Mouse (Mus musculus) spleen, postnatal 4 days (tissue): ENCODE data around the gene Chmp4b.
A peak's percentile ranks its signal among the peaks of the same experiment; 100 is the strongest.

Source experiments
- DNase-seq, 2 experiments: peaks; one replicate each; pipeline ENCODE4 v3.0.0; 2022; ENCODE audit warnings: low spot score in 2 of 2

The Chmp4b gene

DNA sequence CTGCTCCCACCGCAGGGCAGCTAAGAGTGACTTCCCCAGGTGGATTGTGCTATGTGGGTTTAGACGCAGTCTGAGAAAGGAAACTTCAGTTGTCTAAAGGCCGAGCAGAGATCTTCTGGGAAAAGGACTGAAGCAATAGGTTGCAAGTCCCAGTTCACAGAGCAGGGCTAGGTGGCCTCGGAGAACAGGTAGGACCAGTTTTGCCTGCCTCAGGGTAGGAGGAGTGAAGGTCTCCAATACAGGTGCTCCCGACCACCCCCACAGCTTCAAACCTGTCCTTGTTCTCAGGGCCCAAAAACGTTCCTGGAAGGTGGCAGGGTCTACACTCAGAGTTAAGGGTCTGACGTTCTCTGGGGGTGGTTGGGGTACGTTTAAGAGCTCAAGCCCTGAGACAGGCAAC lies at the start of gene Chmp4b:
Gene Chmp4b, plus strand, starts transcription at position 343 of the 400 bp plus-strand sequence.
- no peak for DNase-seq

- DNase-seq = no peak
These were observed 48.4 kb upstream of the Chmp4b start for GRCm38 (mm10) chr2:154603007-154603637.

DNA sequence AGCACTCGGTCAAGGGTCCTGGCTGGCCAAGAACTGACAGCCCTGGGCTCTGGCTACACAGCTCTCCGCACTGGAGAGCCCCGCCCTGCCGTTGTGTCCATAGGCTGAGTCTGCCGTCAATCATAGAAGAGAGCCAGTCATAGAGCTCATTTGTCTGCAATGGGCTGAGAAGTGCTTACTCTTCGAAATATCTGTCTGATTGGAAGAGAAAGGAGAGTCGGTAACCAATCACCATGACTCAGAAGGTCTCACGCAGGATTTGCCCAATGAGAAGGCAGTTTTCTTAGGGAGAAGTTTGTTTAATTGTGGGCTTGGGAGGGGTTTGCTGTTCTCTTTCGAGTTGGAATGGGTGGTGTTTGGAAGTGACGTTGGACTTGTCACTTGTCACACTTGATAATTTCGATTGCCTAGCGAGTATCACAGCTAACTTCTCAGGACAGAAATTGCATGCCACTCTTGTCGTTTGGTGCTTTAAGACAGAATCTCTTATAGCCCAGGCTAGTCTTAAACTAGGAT lies 47.8 kb upstream of the Chmp4b start, which contains the start of gene Pxmp4:
Gene Pxmp4, minus strand, starts transcription at position 71 of the 516 bp plus-strand sequence.
- DNase-seq = peak; percentile 99

GRCm38 (mm10) chr2:154604156-154604555 lies 47.3 kb upstream of the Chmp4b start:
- DNase-seq = no peak

- no peak for DNase-seq
These were observed 44.5 kb upstream of the Chmp4b start for GRCm38 (mm10) chr2:154606965-154607364.

GRCm38 (mm10) chr2:154609050-154609767 lies 42.3 kb upstream of the Chmp4b start:
- DNase-seq = no peak

GRCm38 (mm10) chr2:154613118-154614115 lies 38.1 kb upstream of the Chmp4b start, which contains the start of the genes Zfp341 and 4930519P11Rik:
Gene Zfp341, plus strand, starts transcription at chr2:154613297.
Gene 4930519P11Rik, minus strand, starts transcription at chr2:154613437.
- peak; percentile 89 to 96 for DNase-seq

DNA sequence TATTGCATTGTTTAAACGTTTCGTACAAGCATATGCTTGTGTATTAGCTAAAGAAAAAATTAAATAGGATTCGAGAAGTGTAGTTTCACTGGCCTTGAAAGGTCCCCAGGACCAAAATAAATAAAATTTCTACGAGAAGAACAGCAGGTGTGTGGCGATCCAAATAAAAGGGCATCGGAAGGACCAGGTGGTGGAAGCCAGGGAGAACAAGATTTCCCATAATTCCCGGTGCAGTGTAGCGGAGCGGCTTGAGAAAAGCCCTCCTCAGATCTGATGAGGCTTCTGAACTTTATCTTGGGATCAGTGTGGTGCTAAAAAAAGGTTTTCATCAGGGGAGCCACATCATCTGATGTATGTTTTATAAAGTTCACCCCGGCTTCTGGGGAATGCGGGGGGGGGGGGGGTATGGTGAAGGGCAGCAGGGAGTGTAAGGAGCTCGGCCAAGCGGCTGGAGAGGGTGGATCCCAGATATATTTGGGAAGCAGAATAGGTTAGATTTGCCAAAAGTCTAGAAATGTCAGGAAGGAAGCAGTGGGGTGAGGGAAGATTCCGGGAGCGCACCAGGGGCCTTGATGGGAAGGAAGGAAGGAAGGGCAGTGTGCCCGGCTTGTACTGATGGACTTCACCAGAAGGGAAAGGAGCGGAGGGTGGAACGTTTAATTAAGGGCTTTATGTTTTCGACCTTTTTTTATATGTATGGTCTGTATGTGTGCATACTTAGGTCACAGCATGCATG lies 36.5 kb upstream of the Chmp4b start:
- no peak for DNase-seq

GRCm38 (mm10) chr2:154615674-154616073 lies 35.8 kb upstream of the Chmp4b start:
- no peak for DNase-seq

GRCm38 (mm10) chr2:154617061-154617460 lies 34.4 kb upstream of the Chmp4b start:
- DNase-seq = no peak

- no peak for DNase-seq
These were observed 29.8 kb upstream of the Chmp4b start for GRCm38 (mm10) chr2:154621684-154622083.

GRCm38 (mm10) chr2:154624137-154624536 lies 27.4 kb upstream of the Chmp4b start:
- no peak for DNase-seq

GRCm38 (mm10) chr2:154630531-154630930 lies 21.0 kb upstream of the Chmp4b start:
- DNase-seq = no peak

- DNase-seq = peak; percentile 72 to 82
These were observed 19.2 kb upstream of the Chmp4b start for GRCm38 (mm10) chr2:154632203-154632780.

DNA sequence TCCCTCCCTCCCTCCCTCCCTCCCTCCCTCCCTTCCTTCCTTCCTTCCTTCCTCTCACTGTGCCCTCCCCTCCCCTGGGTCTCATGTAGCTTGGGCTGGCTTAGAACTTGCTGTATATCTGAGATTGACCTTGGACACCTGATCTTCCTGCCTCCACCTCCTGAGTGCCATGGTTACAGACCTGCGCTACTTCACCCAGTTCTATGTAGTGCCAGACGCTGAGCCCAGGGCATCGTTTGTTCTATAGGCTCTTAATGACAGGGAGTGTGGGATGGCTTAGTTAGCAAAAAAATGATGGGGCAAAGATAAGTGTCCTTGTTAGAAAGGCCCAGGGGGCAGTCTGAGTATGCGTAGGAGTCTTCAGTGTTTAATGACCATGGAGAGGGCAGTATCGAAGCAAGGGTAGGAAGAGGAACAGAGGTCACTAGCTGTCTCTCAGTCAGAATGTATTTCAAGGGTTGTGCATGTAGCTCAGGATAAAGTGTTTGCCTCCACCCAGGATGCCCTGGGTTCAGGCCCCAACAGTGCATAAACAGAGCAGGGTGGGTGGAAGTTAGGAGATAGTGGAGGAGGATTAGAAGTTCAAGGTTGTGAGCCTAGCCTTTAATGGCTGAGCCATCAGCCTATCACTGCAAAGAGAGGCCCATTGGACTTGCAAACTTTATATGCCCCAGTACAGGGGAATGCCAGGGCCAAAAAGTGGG lies 18.3 kb upstream of the Chmp4b start:
- DNase-seq = no peak

GRCm38 (mm10) chr2:154633876-154634644 lies 17.4 kb upstream of the Chmp4b start:
- DNase-seq = peak in 1 of 2 experiments; percentile 66

DNA sequence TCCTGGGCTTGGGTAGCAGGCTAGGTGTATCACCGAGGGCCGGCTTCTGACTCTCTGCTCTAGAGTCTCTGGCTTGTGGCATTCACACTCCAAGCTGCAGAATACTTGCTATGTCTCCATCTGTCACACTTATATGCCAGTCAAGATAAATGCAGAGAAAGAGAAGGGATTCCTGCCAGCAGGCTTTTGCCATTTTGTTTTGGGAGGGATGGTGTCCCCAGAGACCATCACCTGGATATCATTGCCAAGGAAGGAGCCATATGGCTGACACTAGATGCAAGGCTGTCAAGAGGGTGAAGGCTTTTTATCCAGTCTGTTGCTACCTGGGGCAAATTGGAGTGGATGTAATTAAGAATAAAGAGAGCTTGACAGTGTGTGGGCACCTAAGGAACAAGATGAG lies 15.7 kb upstream of the Chmp4b start:
- no peak for DNase-seq

- no peak for DNase-seq
These were observed 13.0 kb upstream of the Chmp4b start for GRCm38 (mm10) chr2:154638521-154638920.

DNA sequence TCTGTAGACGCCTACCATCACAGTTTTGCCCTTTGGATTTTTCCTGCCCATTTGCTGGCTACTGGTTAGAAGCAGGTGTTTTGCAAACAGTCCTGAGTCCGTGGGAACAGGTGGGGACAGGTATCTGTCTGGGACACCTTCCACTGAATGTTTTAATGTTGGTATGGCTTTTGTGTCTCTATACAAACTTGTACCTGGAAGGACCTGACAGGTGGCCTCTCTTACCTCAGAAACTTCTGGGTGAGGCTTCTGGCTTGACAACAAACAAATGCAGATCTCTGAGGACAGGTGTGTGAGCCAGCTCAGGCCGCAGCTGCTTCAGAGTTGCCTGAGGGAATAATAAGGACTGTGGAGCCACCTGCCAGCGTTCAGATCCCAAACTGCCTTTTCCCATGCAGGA lies 12.4 kb upstream of the Chmp4b start:
- no peak for DNase-seq
